Mouse (Mus musculus) intestine, postnatal 0 days (tissue): ENCODE measurements around the gene E2f4. TPM values are rescaled to one million over a fixed set of nuclear protein-coding genes. Genes with fewer than 3 reads are reported as not detected.

ENCODE experiments used
- ATAC-seq: fragments of 200-750 bp; cut with Nextera tagmentation; 2 replicates; pipeline ENCODE4 v1.8.0; 2017; ENCODE audit warnings: mild to moderate bottlenecking, moderate TSS enrichment, moderate library complexity
- H3K27ac ChIP-seq: fragments of 300-500 bp; sonication (generic); 2 replicates; pipeline ENCODE4 v1.5.1; 2014; ENCODE audit warnings: mild to moderate bottlenecking, low read depth, low read length, moderate library complexity
- H3K27me3 ChIP-seq: fragments of 300-500 bp; sonication (generic); replicated peaks from 2 replicates; pipeline ENCODE4 v1.6.1; 2014; ENCODE audit warnings: low read length, mixed read lengths; ENCODE audit not compliant: control insufficient read depth, insufficient read depth
- H3K36me3 ChIP-seq: fragments of 300-500 bp; sonication (generic); 2 replicates; pipeline ENCODE4 v1.6.1; 2014; ENCODE audit warnings: mild to moderate bottlenecking, moderate library complexity; ENCODE audit not compliant: control insufficient read depth, insufficient read depth
- H3K4me1 ChIP-seq: fragments of 300-500 bp; sonication (generic); replicated peaks from 2 replicates; pipeline ENCODE4 v1.6.1; 2014; ENCODE audit warnings: antibody characterized with exemption, low read length, mixed read lengths; ENCODE audit not compliant: control insufficient read depth, insufficient read depth
- H3K4me2 ChIP-seq: fragments of 300-500 bp; sonication (generic); replicated peaks from 2 replicates; pipeline ENCODE4 v1.6.1; 2014; ENCODE audit warnings: low read depth, mild to moderate bottlenecking, moderate library complexity
- H3K4me3 ChIP-seq: fragments of 300-500 bp; sonication (generic); 2 replicates; pipeline ENCODE4 v1.5.1; 2014; ENCODE audit warnings: low read depth, low read length
- H3K9ac ChIP-seq: fragments of 300-500 bp; sonication (generic); 2 replicates; pipeline ENCODE4 v1.6.1; 2014; ENCODE audit warnings: mild to moderate bottlenecking, low read depth, low read length
- H3K9me3 ChIP-seq: fragments of 300-500 bp; sonication (generic); 2 replicates; pipeline ENCODE4 v1.6.1; 2016; ENCODE audit warnings: mixed run types; ENCODE audit not compliant: control insufficient read depth
- CTCF ChIP-seq: sonication (generic); IDR thresholded peaks from 2 replicates; pipeline ENCODE4 v1.5.1; 2016; ENCODE audit warnings: low read depth, mild to moderate bottlenecking, control low read depth, antibody characterized with exemption, moderate library complexity
- WGBS: fragments of 180-500 bp; shearing (Covaris S2); extraction: QIAGEN DNeasy Blood & Tissue Kit; methylation state at CpG from one replicate; pipeline ENCODE4 v1.1.7; 2014; 5-methylcytosine and 5-hydroxymethylcytosine counted together
- polyA plus RNA-seq: library from polyadenylated mRNA; unstranded; fragments of >200 nt; fragmentation: Nextera tagmentation; extraction: Ambion mirVana; gene quantifications from 2 replicates; pipeline ENCODE4 v1.2.1, GENCODE M21; 2015

E2f4 gene
- 36.6 and 42.0 TPM in 2 replicates for polyA plus RNA-seq

DNA sequence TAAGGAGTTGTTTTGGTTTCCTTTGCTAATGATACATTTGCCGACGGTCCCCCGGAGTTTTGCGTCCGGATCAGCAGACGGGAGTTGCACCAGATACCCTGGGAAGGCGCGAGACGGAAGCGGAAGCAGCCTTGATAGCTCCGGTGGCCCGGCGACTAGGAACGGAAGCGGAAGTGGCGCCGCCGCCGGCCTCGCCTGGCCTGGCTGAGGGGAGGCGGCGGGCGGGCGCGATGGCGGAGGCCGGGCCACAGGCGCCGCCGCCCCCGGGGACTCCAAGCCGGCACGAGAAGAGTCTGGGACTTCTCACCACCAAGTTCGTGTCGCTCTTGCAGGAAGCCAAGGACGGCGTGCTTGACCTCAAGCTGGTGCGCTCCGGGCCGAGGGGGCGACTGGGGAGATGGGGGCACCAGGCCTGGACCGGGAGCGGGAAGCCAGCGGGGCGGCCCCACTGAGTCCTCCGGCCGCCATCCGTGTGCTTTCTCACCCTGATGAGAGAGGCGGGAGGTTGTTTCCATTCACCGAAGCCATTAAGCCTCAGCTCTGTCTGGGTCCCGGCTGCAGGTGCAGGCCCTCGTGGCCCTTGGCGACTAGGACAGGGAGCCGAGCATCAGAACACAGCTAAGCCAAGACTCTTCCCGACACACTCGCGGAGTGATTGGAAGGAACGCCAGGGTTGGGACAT lies at the start of gene E2f4:
Gene E2f4, plus strand, starts transcription at position 153 of the 682 bp plus-strand sequence.
- H3K36me3 ChIP-seq = peaks cover 24% of the 10 kb centered on the region
- TF ChIP-seq CTCF = no peak
- H3K27me3 ChIP-seq = no peaks in the 10 kb centered on the region
- H3K4me3 ChIP-seq = peak within 1 kb of the TSS; percentile 95
- ATAC-seq = peak; percentile 89
- no peaks in the 10 kb centered on the region for H3K9me3 ChIP-seq
- H3K9ac ChIP-seq = peak within 1 kb of the TSS; percentile 84
- peak within 1 kb of the TSS; percentile 85 for H3K4me2 ChIP-seq
- under 1% methylated on average over 56 of the region's 58 CpGs for WGBS
- peaks cover 2% of the 10 kb centered on the region; the same call in 1 of the 2 replicates for H3K4me1 ChIP-seq
- H3K27ac ChIP-seq = peak within 1 kb of the TSS; percentile 62

- Histone ChIP-seq H3K27ac (no peak overlapping the region), H3K4me1 (peaks cover 3% of the 10 kb centered on the region; the same call in 1 of the 2 replicates), H3K36me3 (peaks cover 54% of the 10 kb centered on the region), H3K27me3 (no peaks in the 10 kb centered on the region), H3K4me3 (no peak overlapping the region), H3K9ac (no peak overlapping the region), H3K4me2 (no peak overlapping the region), H3K9me3 (no peaks in the 10 kb centered on the region)
- WGBS = 93% methylated on average over 6 of the region's 6 CpGs
- ATAC-seq = no peak
- no peak for TF ChIP-seq CTCF
These were observed 45.5 kb upstream of the E2f4 start for GRCm38 (mm10) chr8:105251954-105252353.

DNA sequence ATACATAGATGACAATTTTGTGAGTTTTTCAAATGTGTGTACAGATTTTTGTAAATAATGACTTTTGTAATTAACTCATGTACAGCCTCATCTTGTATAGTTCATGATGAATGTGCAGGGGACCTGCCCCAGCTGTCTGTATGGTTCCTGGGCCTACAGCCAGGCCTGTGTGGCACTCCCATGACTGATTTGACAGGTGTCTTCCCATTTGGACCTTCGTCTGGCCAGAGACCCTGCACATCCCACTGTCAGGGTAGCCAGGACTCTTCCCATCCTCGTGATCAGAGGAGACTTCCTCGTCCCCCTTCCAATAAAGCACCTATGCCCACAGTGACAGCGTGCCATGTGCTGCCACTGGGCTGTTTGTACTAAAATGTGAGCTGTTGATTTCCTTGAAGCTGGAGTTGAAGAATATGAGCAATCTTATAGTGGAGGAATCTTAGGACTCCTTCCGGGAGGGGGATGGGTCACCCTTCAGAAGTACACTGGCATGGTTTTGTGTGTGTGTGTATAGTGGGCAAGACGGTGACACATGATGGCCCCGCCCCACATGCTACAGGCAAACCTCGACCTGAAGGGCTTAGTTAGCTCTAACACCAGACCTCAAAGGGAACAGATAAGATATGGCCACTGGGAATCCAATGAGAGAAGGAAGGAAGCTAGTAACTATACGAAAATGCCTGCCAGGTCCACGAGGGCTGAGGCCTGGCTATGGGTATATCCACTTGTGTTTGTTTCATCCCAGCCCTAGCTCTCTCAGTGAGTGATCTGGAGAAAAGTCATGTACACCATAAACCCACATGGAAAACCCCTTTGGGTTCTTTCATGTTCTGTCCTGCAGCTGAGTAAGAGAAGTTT lies 44.6 kb upstream of the E2f4 start:
- 60% methylated on average over 10 of the region's 10 CpGs for WGBS
- no peak overlapping the region; the same call in 1 of the 2 replicates for H3K4me2 ChIP-seq
- H3K27me3 ChIP-seq = no peaks in the 10 kb centered on the region
- no peak for ATAC-seq
- no peak overlapping the region for H3K27ac ChIP-seq
- H3K4me1 ChIP-seq = peaks cover 3% of the 10 kb centered on the region; the same call in 1 of the 2 replicates
- no peak overlapping the region for H3K9ac ChIP-seq
- H3K36me3 ChIP-seq = peaks cover 45% of the 10 kb centered on the region
- no peak for TF ChIP-seq CTCF
- no peaks in the 10 kb centered on the region for H3K9me3 ChIP-seq
- H3K4me3 ChIP-seq = no peak overlapping the region

DNA sequence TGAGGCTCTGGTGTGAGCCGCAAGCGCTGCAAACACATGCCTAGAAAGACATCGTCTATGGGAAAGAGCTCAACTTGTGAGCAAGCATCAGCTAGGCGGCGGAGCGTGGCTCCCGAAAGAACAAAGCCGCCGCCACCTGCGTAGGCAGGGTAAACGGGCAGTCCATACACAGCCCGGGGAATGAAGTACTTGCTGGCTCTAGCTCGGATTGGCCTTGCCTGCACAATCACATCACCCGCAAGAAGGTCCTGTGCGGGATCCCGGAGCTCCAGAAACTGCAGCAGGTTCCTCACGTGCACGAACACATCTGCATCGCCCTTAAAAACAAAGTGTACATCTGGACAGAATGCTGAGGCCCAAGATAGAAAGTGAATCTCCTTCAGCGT lies 43.7 kb upstream of the E2f4 start:
- no peak overlapping the region for H3K27ac ChIP-seq
- no peaks in the 10 kb centered on the region for H3K9me3 ChIP-seq
- H3K27me3 ChIP-seq = 0 out of 2 replicates have a peak, but pooled peaks cover 4% of the 10 kb centered on the region
- H3K4me3 ChIP-seq = peak overlapping the region; percentile 64
- ATAC-seq = no peak
- H3K9ac ChIP-seq = peak overlapping the region; percentile 47; the same call in 1 of the 2 replicates
- WGBS = 53% methylated on average over 20 of the region's 20 CpGs
- peaks cover 38% of the 10 kb centered on the region for H3K36me3 ChIP-seq
- TF ChIP-seq CTCF = no peak
- H3K4me1 ChIP-seq = peaks cover 3% of the 10 kb centered on the region; the same call in 1 of the 2 replicates
- H3K4me2 ChIP-seq = peak overlapping the region; percentile 98

DNA sequence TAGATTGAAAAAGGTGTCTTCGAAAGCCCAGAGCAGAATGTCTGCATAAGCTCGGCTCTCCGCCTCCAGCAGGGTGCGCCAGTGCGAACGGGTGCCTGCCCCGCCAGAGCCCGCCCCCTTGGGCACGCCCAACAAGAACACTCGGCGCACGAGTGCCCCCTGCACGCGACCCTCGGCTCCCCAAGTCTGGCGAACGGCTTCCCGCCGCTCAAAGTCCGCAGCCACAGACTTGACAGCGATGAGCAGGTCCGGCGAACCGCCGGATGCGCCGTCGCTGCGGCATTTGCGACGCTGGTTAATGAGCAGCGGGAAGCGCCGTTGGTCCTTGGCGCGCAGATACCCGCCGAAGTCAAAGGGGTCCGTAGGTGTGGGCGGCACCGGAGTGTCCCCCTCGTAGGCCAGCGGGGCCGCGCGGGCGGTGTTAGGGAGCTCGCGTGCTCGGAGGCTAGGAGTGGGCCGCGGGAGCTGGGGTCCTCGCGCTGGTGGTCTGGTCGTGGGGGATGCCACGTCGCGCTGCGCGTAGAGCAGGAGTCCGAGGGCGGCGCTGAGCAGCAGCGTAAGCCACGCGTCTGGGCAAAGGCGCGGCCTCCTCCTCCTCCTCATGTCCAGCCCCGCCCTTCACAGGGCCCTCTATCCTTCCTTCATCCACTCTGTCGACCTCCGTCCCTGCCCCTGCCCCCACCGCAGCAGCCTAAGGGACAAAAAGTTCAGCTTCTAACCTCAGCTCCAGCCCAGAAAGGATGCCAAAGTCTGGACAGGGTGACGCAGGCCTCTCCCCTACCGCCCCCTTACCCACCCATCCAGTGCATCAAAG lies 43.1 kb upstream of the E2f4 start:
- H3K9me3 ChIP-seq = no peaks in the 10 kb centered on the region
- TF ChIP-seq CTCF = peak; percentile 97
- peaks cover 36% of the 10 kb centered on the region for H3K36me3 ChIP-seq
- ATAC-seq = peak; percentile 76
- peaks cover 8% of the 10 kb centered on the region; the same call in 1 of the 2 replicates for H3K4me1 ChIP-seq
- peak overlapping the region; percentile 72 for H3K27ac ChIP-seq
- under 1% methylated on average over 74 of the region's 74 CpGs for WGBS
- peaks cover 10% of the 10 kb centered on the region; the same call in 1 of the 2 replicates for H3K27me3 ChIP-seq
- peak overlapping the region; percentile 98 for H3K4me2 ChIP-seq
- peak overlapping the region; percentile 64 for H3K4me3 ChIP-seq
- peak overlapping the region; percentile 47 for H3K9ac ChIP-seq
